Mouse (Mus musculus): ENCODE results near the gene Rc3h2. TPM values are rescaled to one million over a fixed set of nuclear protein-coding genes. Genes with fewer than 3 reads are reported as not detected.
A peak's percentile ranks its signal among the peaks of the same experiment; 100 is the strongest.

Gene Rc3h2
- total RNA-seq, 1 experiment from 2014 or later: 43.7 TPM

DNA sequence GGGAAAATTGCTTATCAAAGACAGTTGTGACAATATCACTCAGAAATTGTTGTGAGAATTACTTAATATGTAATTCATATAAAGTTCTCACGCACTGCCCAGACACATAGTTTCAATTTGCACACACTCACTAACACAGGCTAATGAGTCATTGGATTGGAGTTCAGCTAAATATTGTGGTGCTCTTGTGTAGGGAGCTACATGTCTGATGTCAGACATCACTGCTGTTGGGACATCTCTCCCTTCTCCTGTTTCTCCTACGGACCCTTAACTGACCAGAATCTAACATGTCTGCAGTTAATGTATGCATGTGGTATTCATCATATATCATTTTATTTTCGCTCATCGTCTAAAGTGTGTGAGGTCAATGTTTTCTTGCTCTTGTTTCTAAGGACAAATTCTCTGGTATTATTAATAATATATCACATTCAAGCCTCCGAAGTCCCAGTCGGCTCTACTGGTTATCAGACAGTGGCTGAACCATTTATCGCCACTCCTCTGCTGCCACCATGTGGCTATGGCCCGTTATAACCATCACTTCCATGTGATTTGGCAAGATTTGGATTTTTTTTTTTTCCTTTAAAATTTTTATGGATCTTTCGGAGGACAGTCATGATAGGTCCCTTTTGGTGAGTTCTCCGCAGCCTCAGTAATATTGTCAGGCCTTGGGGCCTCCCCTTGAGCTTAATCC is 84.1 kb downstream of the Rc3h2 start:
- DNase-seq: peak; percentile 71

DNA sequence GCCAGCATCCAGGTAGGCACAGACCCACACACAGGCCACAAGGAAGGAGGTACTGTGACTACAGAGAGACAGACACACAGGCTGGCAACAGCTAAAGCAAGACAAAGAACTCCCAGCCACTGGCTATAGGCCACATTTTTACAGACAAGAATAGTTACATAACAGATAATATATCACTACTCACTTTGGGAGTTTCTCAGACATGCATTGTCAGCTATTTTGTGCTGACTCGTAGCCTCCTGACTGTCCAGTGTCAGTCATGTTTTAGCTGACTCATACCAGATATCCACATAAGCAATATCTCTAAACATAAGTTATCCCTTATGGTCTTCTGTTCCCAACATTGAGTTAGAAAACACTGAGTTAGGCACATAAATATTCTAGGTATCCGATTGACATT is 89.4 kb downstream of the Rc3h2 start:
- DNase-seq: no peak

GRCm38 (mm10) chr2:37326215-37326614 is 96.5 kb downstream of the Rc3h2 start, which contains the start of gene Olfr368:
Olfr368 (plus strand) TSS chr2:37326515.
- DNase-seq: no peak

Other genes starting within 250 kb of the Rc3h2 start
- not detected in 2 replicates for gene Olfr365, start 234.7 kb downstream of the Rc3h2 start, total RNA-seq (2021)
- not detected in 2 replicates for gene Olfr366, start 211.3 kb downstream of the Rc3h2 start, total RNA-seq (2021)
- gene Olfr368, start 96.4 kb downstream of the Rc3h2 start, total RNA-seq (2021): not detected in 2 replicates
- gene Pdcl, start 63.6 kb downstream of the Rc3h2 start, total RNA-seq (2021): 40.4 and 44.8 TPM in 2 replicates
- 8.8 and 10.7 TPM in 2 replicates for gene Zbtb26, start 20.2 kb upstream of the Rc3h2 start, total RNA-seq (2021)
- gene Zbtb6, start 20.3 kb upstream of the Rc3h2 start, total RNA-seq (2021): 12.0 and 13.6 TPM in 2 replicates
- 60.4 and 61.6 TPM in 2 replicates for gene Rabgap1, start 20.4 kb upstream of the Rc3h2 start, total RNA-seq (2021)
- gene Gpr21, start 93.4 kb upstream of the Rc3h2 start, total RNA-seq (2021): 1.1 and 1.6 TPM in 2 replicates